Mouse (Mus musculus): ENCODE measurements around the gene Slc38a9. TPM values are rescaled to one million over a fixed set of nuclear protein-coding genes. Genes with fewer than 3 reads are reported as not detected.

Gene Slc38a9
- 2.1 and 5.6 TPM in 2 replicates for polyA plus RNA-seq (2012; rRNA removed)

GRCm38 (mm10) chr13:112660574-112661381 lies at the start of gene Slc38a9:
TSS of gene Slc38a9 (plus strand) at chr13:112660751.
- WGBS: 1% methylated on average over 33 of the region's 33 CpGs
- DNase-seq (ENCODE audit: low read depth, low spot score): peak; percentile 81

- 44% methylated on average over 3 of the region's 3 CpGs for WGBS
Observed at GRCm38 (mm10) chr13:112621592-112621991, 39.0 kb upstream of the Slc38a9 start.

GRCm38 (mm10) chr13:112623656-112624055 lies 36.9 kb upstream of the Slc38a9 start:
- 69% methylated on average over 7 of the region's 7 CpGs for WGBS
- no peak for DNase-seq (ENCODE audit: low read depth, low spot score)

More at GRCm38 (mm10) chr13:112621592-112621991, 39.0 kb upstream of the Slc38a9 start:
- no peak for DNase-seq (ENCODE audit: low read depth, low spot score)

- 68% methylated on average over 3 of the region's 3 CpGs for WGBS
- no peak for DNase-seq (ENCODE audit: low read depth, low spot score)
Observed at GRCm38 (mm10) chr13:112624622-112625021, 35.9 kb upstream of the Slc38a9 start.

- no peak for DNase-seq (ENCODE audit: low read depth, low spot score)
Observed at GRCm38 (mm10) chr13:112625566-112625965, 35.0 kb upstream of the Slc38a9 start.

- WGBS: 42% methylated on average over 7 of the region's 7 CpGs
- DNase-seq (ENCODE audit: low read depth, low spot score): no peak
Observed at GRCm38 (mm10) chr13:112635174-112635837, 25.2 kb upstream of the Slc38a9 start.

GRCm38 (mm10) chr13:112636498-112636897 lies 24.1 kb upstream of the Slc38a9 start:
- DNase-seq (ENCODE audit: low read depth, low spot score): no peak
- WGBS: 45% methylated on average over 3 of the region's 3 CpGs

- DNase-seq (ENCODE audit: low read depth, low spot score): no peak
- 82% methylated on average over 4 of the region's 4 CpGs for WGBS
Observed at GRCm38 (mm10) chr13:112639111-112639510, 21.4 kb upstream of the Slc38a9 start.

- no peak for DNase-seq (ENCODE audit: low read depth, low spot score)
- WGBS: 81% methylated on average over 3 of the region's 3 CpGs
Observed at GRCm38 (mm10) chr13:112642897-112643296, 17.7 kb upstream of the Slc38a9 start.

- DNase-seq (ENCODE audit: low read depth, low spot score): no peak
- WGBS: 52% methylated on average over 3 of the region's 3 CpGs
Observed at GRCm38 (mm10) chr13:112644996-112645395, 15.6 kb upstream of the Slc38a9 start.

- WGBS: 32% methylated on average over 1 of the region's 1 CpGs
- DNase-seq (ENCODE audit: low read depth, low spot score): no peak
Observed at GRCm38 (mm10) chr13:112645529-112646186, 14.9 kb upstream of the Slc38a9 start.

GRCm38 (mm10) chr13:112651183-112651582 lies 9.4 kb upstream of the Slc38a9 start:
- 73% methylated on average over 3 of the region's 3 CpGs for whole genome bisulfite sequencing

GRCm38 (mm10) chr13:112652205-112652604 lies 8.3 kb upstream of the Slc38a9 start, which contains the start of gene Ddx4:
TSS of gene Ddx4 (minus strand) at chr13:112652475.
- 88% methylated on average over 45 of the region's 45 CpGs for WGBS
- no peak for DNase-seq (ENCODE audit: low read depth, low spot score)

More at GRCm38 (mm10) chr13:112651183-112651582, 9.4 kb upstream of the Slc38a9 start:
- DNase-seq (ENCODE audit: low read depth, low spot score): no peak

- 3% methylated on average over 10 of the region's 10 CpGs for WGBS
- DNase-seq (ENCODE audit: low read depth, low spot score): no peak
Observed at GRCm38 (mm10) chr13:112659986-112660573, 471 bp upstream of the Slc38a9 start.

GRCm38 (mm10) chr13:112661687-112662086 lies 1.1 kb downstream of the Slc38a9 start:
- no peak for DNase-seq (ENCODE audit: low read depth, low spot score)
- WGBS: 82% methylated on average over 2 of the region's 2 CpGs

- no peak for DNase-seq (ENCODE audit: low read depth, low spot score)
Observed at GRCm38 (mm10) chr13:112666433-112667024, 6.0 kb downstream of the Slc38a9 start.

GRCm38 (mm10) chr13:112667215-112667614 lies 6.7 kb downstream of the Slc38a9 start:
- 77% methylated on average over 9 of the region's 9 CpGs for WGBS
- DNase-seq (ENCODE audit: low read depth, low spot score): no peak

More at GRCm38 (mm10) chr13:112666433-112667024, 6.0 kb downstream of the Slc38a9 start:
- WGBS: 85% methylated on average over 10 of the region's 10 CpGs

GRCm38 (mm10) chr13:112671708-112672107 lies 11.2 kb downstream of the Slc38a9 start:
- DNase-seq (ENCODE audit: low read depth, low spot score): no peak
- WGBS: 82% methylated on average over 13 of the region's 13 CpGs

- DNase-seq (ENCODE audit: low read depth, low spot score): no peak
- whole genome bisulfite sequencing: 73% methylated on average over 6 of the region's 6 CpGs
Observed at GRCm38 (mm10) chr13:112672797-112673196, 12.2 kb downstream of the Slc38a9 start.

Data from large intestine, adult 2 months (tissue).